Mouse (Mus musculus) cerebellum, adult 2 months (tissue): Measurements from ENCODE around the gene Cda.

Experiments used
- CTCF ChIP-seq: fragments of 200-500 bp; IDR thresholded peaks from 2 replicates; pipeline ENCODE4 v1.5.1; 2011; ENCODE audit warnings: low read depth, mild to moderate bottlenecking, control low read depth, low read length, moderate library complexity, borderline replicate concordance; ENCODE audit not compliant: insufficient read depth
- POLR2A ChIP-seq: fragments of 200-500 bp; IDR thresholded peaks from 2 replicates; pipeline ENCODE4 v1.6.1; 2011; ENCODE audit warnings: low read length, control low read depth, borderline replicate concordance; ENCODE audit not compliant: insufficient read depth

DNA sequence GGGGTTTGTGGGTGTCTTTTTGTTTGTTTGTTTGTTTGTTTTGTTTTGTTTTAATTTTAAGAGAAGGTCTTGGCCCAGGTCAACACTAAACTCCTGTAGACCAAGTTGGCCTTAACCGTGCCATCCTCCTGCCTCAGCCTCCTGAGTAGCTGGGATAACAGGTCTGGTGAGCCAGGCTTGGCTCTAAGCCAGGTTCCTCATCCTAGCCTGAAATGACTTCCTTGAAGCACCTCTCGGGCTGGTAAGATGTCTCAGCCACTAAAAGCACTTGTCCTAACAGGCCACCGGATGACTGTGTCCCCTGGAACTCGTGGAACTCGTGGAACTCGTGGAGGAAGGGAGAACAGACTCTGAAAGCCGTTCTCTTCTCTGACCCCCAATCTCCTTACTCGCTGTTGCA lies 11.7 kb downstream of the Cda start:
- TF ChIP-seq CTCF (no peak), POLR2A (no peak)
